Mouse (Mus musculus) stomach, embryonic 16.5 days (tissue): ENCODE measurements around the gene Asb17. TPM values are rescaled to one million over a fixed set of nuclear protein-coding genes. Genes with fewer than 3 reads are reported as not detected.

ENCODE experiments used
- ATAC-seq: fragments of 200-750 bp; cut with Nextera tagmentation; 2 replicates; pipeline ENCODE4 v1.8.0; 2017; ENCODE audit warnings: moderate number of reproducible peaks, moderate TSS enrichment; ENCODE audit not compliant: insufficient read depth, low FRiP score
- H3K27ac ChIP-seq: fragments of 300-500 bp; sonication (generic); 2 replicates; pipeline ENCODE4 v1.5.1; 2014; ENCODE audit warnings: low read length
- H3K27me3 ChIP-seq: fragments of 300-500 bp; sonication (generic); 2 replicates; pipeline ENCODE4 v1.6.1; 2014; ENCODE audit warnings: low read length, control low read depth, mixed read lengths; ENCODE audit not compliant: control insufficient read depth, insufficient read depth
- H3K36me3 ChIP-seq: fragments of 300-500 bp; sonication (generic); 2 replicates; pipeline ENCODE4 v1.6.1; 2014; ENCODE audit warnings: low read length; ENCODE audit not compliant: control insufficient read depth, insufficient read depth
- H3K4me1 ChIP-seq: fragments of 300-500 bp; sonication (generic); 2 replicates; pipeline ENCODE4 v1.6.1; 2014; ENCODE audit warnings: low read length, control low read depth, mixed read lengths; ENCODE audit not compliant: control insufficient read depth, insufficient read depth
- H3K4me2 ChIP-seq: fragments of 300-500 bp; sonication (generic); 2 replicates; pipeline ENCODE4 v1.6.1; 2014; ENCODE audit warnings: low read depth, low read length, mixed read lengths
- H3K4me3 ChIP-seq: fragments of 300-500 bp; sonication (generic); replicated peaks from 2 replicates; pipeline ENCODE4 v1.5.1; 2014; ENCODE audit warnings: mild to moderate bottlenecking, low read length
- H3K9ac ChIP-seq: fragments of 300-500 bp; sonication (generic); 2 replicates; pipeline ENCODE4 v1.6.1; 2014; ENCODE audit warnings: low read length
- H3K9me3 ChIP-seq: fragments of 300-500 bp; sonication (generic); replicated peaks from 2 replicates; pipeline ENCODE4 v1.6.1; 2016; ENCODE audit warnings: low read length, control low read depth; ENCODE audit not compliant: control insufficient read depth
- WGBS: fragments of 180-500 bp; shearing (Covaris S2); extraction: QIAGEN DNeasy Blood & Tissue Kit; methylation state at CpG from one replicate; pipeline ENCODE4 v1.1.7; 2014; 5-methylcytosine and 5-hydroxymethylcytosine counted together
- polyA plus RNA-seq: library from polyadenylated mRNA; unstranded; fragments of >200 nt; fragmentation: Nextera tagmentation; extraction: Ambion mirVana; gene quantifications from 2 replicates; pipeline ENCODE4 v1.2.1, GENCODE M21; 2015

Asb17 gene
- polyA plus RNA-seq, 1 experiment from 2014 or later = 0.74 TPM

GRCm38 (mm10) chr3:153902595-153902994, 58.6 kb downstream of the Asb17 start:
- WGBS = 46% methylated on average over 3 of the region's 3 CpGs
- Histone ChIP-seq H3K36me3 (peaks cover 36% of the 10 kb centered on the region), H3K9me3 (no peaks in the 10 kb centered on the region), H3K27ac (peak overlapping the region; percentile 4; the same call in 1 of the 2 replicates), H3K4me1 (no peaks in the 10 kb centered on the region), H3K27me3 (no peaks in the 10 kb centered on the region), H3K9ac (no peak overlapping the region), H3K4me2 (no peak overlapping the region), H3K4me3 (no peak overlapping the region)
- ATAC-seq = no peak

- WGBS = 63% methylated on average over 6 of the region's 6 CpGs
- H3K9me3 ChIP-seq = no peaks in the 10 kb centered on the region
- H3K27me3 ChIP-seq = no peaks in the 10 kb centered on the region
- no peak for ATAC-seq
- no peak overlapping the region for H3K4me3 ChIP-seq
- peaks cover 15% of the 10 kb centered on the region for H3K4me1 ChIP-seq
- H3K27ac ChIP-seq = no peak overlapping the region
- no peak overlapping the region for H3K4me2 ChIP-seq
- peaks cover 55% of the 10 kb centered on the region for H3K36me3 ChIP-seq
- no peak overlapping the region for H3K9ac ChIP-seq
These were observed 60.6 kb downstream of the Asb17 start for GRCm38 (mm10) chr3:153904586-153904985.

Other genes starting within 250 kb of the Asb17 start
- 32.4 and 34.9 TPM in 2 replicates for gene St6galnac3, start 119.0 kb upstream of the Asb17 start, polyA plus RNA-seq
- gene Msh4, start 61.9 kb downstream of the Asb17 start, polyA plus RNA-seq = not detected in 2 replicates
- 47.4 and 48.9 TPM in 2 replicates for gene Rabggtb, start 68.8 kb downstream of the Asb17 start, polyA plus RNA-seq
- gene Acadm, start 100.4 kb downstream of the Asb17 start, polyA plus RNA-seq = 106 and 112 TPM in 2 replicates
- 0.94 and 1.1 TPM in 2 replicates for gene Slc44a5, start 129.2 kb downstream of the Asb17 start, polyA plus RNA-seq